Mouse (Mus musculus): ENCODE results near the gene Rps6kb2.
"Not testable (repeated sequence)": the region's sequence is repeated elsewhere in the genome, so short reads cannot be mapped to it uniquely, and the experiment has no call there.

Rps6kb2 gene

DNA sequence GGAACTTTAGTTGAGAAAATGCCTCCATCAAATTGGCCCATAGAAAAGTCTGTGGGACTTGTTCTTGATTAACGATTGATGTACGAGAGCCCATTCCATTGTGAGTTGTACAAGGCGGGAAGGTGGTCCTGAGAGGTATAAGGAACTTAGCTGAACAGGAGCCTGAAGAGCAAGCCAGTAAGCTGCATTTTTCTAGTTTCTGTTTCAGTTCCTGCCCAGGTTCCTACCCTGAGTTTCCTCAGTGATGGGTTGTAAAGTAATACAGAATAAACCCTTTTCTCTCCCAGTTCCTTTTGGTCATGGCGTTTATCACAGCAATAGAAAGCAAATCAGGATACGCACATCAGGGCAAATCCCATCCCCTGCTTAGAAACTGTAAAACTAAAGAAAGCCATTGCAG lies 25.2 kb downstream of the Rps6kb2 start:
- DNase-seq, result no peak

DNA sequence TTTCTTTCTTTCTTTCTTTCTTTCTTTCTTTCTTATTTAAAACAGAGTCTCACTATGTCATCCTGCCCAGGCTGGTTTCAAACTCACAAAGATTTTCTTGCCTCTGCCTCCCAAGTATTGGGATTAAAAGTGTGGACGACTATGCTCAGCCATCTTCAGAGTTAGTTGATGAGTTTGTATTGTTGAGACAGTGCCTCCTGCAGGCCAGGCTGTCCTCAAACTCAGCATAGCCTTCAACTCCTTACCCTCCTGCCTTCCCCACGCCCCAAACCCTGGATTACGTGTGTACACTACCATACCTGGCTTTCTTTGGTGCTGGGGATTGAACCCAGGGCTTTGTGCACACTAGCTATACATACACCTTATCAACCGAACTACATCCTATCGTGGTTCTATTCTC lies 26.7 kb downstream of the Rps6kb2 start:
- no peak for DNase-seq

DNA sequence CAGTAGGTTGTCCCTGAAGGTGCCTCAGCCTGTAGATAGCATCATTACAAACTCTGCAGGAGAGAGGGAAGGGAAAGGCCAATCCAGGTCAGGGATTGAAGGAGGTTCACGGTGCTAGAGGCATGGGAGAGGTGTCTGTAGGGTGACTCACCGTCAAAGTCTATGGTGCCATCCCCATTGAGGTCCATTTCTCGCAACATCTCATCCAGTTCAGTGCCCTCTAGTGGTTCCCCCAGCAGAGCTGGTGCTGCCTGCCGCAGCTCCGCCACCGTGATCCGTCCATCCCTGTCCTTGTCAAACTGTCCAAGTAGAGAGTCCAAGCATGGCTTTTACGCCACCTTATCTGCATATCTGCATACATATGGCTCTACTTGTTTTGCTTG lies 27.2 kb downstream of the Rps6kb2 start:
- not testable (repeated sequence) for DNase-seq

DNA sequence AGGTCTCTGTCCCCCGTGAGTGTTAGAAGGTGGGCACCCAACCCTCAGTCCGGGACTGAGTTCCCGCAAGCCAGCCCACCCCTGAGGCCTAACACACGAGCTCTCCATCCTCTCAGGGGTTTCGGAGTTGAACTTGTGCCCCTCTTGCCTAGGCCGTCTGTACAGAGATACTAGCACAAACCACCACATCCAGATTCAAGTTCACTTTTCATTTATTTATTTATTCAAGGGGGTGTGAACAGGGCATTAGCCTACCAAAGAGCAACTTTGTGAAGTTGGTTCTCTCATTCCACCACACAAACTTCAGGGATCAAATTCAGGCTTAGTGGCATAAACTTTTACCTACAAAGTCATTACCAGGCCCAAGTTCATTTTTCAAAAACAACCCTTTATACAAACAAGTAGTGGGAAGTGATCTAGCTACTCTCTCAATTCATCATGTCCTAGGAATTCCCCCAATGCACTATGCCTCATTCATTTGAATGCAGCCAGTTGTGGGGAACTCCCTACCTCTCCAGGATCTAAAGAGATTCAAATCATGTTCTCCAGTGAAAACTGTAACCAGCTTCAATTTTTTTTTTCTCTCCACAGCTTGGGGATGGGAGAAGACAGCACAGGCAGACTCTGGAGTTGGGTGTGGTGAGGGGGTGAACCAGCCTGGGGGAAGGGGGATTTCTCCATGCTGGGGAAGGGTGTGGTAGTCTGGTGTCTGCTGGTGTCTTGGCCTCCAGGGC lies 27.8 kb downstream of the Rps6kb2 start:
- not testable (repeated sequence) for DNase-seq

DNA sequence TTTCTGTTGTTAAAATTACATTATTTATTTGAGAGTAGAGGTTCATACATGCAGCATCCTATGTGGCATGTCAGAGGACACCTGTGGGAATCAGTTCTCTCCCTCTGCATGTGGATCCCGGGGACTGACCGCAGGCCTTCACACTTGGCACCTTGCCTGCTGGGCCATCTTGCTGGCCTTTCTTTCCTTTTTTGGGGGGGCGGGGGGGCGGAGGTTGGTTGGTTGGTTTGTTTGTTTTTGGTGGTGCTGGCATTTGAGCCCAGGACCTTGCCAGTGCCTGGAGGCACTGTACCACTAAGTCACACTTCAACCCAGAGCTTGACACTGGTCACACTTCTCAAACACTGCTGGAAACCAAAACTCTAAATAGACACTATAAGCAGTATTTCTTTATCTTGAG lies 28.8 kb downstream of the Rps6kb2 start:
- no peak for DNase-seq

DNA sequence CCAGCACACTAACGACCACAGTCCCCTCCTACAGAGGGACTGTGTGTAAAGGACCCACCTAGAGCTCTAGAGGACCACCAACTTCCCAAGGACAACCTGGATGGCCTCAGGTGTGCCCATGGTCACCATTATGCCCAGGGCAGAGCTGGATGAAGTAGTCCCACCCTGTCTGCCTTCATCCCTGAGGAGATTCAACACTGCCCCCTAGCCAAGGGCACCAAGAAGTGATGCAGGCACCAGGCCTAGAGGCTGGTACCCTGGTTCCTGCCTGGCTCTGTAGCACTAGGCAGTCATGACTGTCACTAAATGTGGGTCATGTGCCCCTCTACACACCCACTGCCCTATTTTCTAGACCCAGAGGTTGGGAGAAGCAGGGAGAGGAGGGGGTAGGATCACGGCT lies 31.4 kb downstream of the Rps6kb2 start:
- no peak for DNase-seq

DNA sequence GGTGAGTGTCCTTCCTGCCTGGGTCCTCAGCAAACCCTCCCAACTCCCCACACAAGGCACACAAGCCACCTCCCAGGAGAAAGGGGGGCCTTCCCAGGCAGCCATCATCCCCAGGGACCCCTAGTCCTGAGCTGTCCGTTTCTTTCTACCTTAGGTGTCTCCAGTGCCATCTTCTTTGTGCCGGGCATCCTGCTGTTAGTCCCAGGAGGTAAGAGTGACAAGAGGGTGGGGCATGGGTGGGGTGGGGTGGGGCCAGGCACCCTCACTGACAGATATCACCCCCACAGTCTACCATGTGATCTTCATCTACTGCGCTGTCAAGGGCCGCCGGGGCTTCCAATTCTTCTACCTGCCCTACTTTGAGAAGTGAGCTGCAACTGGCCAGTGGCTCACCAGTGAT lies 32.1 kb downstream of the Rps6kb2 start:
- DNase-seq, result no peak

DNA sequence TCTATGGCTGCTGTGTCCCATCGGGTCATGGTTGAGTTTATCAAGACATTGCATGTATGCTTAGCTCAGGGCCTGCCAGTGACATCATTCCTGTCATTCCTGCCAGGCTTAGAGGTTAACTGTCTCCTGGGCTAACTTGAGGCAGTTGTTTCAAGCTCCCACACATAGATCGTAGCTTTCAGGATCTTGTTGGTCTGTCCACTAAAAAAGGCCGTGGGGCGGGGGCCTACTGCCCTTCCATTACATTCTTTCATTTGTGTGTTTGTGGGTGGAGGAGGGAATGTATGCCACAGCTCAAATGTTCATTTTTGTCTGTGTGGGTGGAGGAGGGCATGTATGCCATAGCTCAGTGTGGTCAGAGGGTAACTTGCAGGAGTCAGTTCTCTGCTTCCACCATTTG lies 33.0 kb downstream of the Rps6kb2 start:
- no peak for DNase-seq

DNA sequence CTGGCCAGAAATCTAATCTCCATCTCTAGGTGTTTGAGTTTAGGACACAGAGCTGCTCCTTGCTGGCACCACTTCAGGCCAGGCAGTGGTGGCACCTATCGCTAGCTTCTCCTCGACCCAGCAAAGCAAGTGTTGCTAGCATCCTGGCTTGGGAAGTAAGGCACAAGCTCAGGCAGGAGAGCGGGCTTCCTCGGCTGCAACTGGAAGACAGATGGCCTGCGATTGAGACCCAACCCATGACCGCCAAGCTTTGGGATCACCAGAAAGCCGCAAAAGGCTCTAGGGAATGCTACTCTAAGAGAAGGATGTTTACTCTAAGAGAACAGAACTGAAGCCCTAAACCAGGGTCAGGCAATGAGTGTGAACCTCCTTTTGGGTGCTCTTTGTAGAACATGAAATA lies 33.7 kb downstream of the Rps6kb2 start:
- DNase-seq, result no peak

DNA sequence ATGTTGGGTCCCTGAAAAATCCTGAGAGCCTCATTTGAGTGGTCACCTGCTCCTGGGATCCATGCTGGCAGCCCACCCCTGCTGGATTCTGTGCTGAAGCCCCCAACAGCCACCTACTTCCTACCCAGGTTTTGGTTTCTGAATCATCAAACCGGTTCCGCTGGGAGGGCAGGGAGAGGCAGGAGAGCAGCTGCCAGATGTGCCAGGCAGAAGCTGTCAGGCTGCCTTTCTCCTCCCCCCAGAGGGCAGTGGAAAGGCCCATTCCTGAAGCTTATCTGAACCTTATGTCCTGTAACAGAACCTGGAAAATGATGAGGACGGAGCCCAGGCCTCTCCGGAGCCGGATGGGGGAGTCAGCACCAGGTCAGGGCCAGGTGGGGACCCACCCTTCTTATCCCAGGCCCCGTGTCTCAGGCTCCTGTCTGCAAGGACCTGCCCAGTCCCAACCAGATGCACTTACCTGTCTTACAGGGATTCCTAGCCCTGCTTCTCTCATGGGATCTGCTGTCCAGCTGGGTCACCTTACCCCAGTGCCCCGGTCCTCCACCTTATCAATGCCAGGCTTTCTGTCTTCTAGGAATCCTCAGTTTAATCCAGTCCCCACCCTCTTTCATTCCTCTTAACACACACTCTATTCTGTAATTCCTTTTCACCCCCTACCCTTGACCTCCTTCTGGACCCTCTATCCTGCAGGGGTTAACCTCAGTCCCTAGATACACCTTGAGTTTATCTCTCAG lies 36.2 kb downstream of the Rps6kb2 start:
- no peak for DNase-seq

DNA sequence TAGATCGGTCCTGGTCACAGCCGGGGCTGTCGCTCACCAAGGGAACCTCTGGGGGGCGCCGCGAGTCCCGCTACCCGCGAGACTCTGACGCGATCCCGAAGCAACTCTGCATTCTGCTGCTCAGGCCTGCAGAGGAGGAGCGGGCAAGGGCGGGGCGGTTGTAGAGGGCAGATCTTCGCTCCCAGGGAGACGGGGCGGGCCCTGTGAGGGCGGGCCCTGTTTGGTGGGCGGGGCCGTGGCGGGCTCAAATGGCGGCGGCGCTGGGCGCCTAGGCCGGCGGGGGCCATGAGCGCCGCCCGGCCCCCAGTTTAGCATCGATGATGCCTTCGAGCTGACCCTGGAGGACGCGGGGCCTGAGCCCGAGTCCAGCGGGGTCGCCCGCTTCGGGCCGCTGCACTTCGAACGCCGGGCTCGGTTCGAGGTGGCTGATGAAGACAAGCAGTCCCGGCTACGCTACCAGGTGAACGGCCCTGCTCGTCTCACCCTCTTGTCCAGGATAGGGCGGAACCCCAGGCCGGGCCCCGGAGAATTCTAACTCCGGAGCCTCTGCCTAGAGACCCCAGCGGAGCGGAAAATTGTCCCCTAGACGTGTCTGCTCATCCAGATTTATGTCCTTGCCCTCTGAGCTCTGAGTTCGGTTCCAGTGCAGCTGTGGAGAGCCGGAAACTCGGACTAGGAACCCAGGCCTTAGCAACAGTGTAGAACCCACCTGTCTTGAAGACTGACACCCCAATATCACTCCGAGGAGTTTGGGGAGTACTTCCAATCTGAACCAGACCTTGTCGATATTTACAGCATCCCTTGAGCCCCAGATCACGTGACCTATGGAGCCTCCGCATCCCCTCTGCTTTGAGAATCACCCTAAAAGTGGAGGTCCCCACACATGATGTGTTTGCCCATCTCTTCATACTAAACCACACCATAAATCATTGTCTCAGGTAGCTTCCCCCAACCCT lies 37.1 kb downstream of the Rps6kb2 start, which contains the start of gene Aip:
TSS of gene Aip (minus strand) at position 118 of the 956 bp plus-strand sequence.
- peak; percentile 100 for DNase-seq

DNA sequence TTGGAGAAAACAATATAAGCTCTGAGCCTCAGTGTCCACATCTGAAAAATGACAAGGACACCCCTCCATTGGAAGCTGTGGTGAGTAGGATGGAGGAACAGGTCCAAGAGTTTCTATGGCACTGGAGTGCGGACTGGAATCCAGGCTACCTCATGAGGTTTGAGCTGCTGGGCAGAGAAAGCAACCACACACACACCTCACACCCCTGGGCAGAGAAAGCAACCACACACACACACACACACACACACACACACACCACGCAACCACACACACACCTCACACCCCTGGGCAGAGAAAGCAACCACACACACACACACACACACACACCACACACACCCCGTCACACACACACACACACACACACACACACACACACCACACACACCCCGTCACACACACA lies 37.9 kb downstream of the Rps6kb2 start:
- DNase-seq, result peak; percentile 45

DNA sequence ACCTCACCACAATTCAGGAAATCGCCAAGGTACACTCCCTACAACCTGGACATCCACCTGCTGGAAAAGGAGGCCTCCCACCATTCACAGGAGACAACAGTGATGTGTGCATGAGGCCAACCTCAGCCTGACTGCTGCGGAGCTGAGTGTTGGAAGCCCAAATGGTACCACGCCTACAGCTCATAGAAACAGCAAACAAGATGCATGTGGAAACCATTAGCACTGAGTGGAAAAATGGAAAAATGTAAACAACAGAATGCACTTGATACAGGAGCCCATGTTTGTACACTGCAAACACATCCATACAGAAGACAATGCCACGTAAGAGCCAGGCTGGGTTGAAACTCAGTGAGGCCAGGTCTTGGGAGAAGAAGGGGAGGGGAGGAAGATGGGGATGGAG lies 38.7 kb downstream of the Rps6kb2 start:
- DNase-seq, result no peak

DNA sequence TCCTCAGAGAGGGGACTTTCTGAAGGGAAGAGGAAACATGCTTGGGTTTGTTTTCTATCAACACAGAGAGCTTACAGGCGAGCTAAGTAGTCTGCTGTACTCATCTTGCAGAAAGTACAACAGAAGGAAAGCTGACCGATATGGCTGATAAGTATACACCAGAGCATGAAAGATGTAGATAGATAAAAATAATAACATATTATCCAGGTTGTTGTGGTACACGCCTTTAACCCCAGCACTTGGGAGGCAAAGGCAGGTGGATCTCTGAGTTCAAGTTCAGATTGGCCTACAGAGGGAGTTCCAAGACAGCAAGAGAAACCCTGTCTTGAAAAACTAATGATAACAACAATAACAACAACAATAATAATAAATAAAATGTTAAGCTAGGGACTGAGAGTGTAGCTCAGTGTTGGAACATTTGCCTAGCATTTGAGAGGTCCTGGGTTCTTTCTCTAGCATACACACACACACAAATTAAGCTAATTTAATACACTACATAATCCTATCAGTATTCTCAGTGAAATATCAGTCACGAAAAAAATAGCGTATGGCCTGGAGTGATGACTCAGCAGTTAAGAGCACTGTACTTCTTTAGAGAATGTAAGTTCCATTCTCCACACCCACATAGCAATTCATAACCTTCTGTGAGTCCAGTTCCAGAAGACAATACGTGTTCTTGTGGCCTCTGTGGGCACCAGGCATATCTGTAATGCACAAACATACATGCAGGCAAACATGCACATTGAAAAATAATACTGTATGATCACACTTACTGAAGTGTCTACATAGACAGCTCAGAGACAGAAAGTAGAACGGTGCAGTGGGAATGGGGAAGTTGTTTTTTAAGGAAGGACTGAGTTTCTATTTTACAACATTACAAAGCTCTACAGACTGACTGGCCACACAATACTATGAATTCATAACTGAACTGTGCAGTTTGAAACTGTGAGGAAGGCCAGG lies 40.5 kb downstream of the Rps6kb2 start:
- DNase-seq, result no peak

DNA sequence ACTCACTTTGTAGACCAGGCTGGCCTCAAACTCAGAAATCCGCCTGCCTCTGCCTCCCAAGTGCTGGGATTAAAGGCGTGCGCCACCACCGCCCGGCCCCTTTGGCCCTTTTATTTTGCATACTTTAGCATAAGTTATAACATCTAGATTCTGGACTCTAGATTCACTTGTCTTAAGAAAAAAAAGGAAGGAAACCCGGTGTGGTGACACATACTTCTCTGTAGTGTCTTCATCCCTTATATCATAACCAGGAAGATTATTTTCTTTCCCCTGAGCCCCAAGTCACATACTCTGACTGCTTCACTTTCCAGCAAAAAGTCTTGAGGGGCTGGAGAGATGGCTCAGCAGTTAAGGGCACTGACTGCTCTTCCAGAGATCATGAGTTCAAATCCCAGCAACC lies 41.3 kb downstream of the Rps6kb2 start:
- not testable (repeated sequence) for DNase-seq

DNA sequence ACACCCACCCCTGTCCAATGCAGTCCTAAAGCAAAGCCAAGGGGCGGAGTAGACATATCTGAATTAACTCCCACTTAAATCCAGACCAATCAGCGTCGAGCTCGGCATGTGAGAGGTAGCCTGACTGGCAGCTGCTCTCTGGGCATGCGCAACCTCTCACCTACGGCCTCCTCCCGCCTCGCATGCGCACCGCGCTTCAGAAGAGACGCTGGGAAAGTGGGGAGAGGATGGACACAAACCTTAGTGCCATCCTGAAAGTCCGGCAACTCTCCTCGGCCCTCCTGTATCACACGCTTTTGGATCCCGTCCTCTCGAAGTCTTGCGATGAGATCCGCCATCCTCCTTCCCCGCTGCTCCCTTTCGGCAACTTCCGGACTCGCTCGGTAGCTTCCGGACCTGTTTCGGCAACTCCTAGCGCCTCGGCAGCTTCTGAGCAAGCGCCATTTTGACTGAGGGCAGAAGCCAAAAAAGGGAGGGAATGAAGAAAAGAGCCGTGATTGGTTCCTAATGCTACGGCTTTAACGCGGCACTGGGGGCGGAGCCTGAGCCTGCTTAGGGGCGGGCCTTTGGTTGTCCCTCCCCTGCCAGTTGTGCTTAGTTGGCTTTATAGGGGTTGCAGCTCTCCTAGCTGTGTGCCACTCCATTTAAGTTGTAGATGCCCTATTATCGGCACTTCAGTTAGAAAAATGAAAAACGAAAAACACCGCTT lies 41.9 kb downstream of the Rps6kb2 start:
- peak; percentile 100 for DNase-seq

DNA sequence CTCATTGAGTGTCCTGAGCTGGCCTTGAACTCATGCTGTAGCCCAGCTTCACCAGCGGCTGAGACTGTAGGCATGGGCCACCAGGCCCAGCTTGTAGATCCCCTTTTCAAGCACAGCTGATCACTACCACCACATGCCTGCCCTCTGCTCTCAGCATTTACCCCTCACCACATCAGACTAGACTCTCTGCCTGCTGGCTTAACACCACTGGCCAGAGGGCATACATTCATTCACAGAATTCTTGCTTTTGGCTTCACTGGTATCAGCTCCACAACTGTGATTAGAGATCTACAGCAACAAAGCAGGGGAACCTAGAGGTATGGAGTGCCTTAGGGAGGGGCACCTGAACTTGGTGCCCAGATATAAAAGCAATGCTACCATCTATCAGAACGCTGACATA lies 42.7 kb downstream of the Rps6kb2 start:
- no peak for DNase-seq

DNA sequence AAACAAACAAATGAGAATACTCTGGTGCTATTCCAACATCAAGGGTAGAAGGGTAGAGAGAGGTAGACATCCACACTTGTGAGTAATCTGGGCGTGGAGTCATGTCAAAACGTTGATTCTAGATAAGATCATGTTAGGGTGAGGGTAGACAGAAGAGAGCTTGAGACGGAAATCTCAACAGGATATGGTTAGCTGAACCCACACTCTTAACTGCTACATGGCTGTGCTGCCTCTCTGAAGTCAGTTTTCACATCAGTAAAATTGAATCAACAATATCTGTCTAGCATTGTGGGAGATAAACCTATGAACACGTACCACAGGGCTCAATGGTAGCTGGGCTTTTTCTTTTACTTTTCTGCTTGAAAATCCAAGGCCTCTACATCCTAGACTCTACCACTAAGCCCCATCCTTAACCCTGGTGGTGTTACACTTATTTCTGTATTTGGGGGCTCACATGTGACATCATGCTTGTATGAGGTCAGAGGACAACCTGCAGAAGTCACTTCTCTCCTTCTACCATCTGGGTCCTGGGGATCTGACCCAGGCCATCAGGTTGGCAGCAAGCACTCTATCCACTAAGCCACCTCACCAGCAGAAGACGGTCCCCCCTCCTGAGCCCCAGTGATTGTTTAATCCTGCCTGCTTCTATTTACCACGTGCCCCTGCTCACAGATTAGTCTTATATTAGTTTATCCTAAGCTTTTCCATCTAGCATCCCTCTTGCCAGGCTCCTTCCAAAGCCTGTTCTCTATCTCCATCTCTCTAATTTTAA lies 43.3 kb downstream of the Rps6kb2 start:
- no peak for DNase-seq

DNA sequence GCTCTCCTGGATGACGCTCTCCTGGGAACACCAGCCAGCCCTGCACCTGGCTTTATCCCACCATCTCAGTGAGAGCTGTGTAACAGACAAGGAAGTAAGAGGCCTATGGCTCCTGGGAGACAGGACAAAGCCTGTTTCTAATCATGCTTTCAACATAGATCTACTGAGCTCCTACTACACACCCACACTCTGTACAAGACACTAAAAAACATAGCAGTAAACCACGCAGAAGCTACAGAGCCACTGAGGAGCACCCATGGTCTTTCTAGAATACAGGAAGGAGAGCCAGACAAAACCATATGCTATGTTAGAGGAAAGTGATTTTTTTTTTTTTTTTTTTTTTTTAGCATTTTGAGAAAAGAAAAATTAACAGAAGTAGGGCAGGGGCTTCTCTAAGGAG lies 44.8 kb downstream of the Rps6kb2 start:
- no peak for DNase-seq

DNA sequence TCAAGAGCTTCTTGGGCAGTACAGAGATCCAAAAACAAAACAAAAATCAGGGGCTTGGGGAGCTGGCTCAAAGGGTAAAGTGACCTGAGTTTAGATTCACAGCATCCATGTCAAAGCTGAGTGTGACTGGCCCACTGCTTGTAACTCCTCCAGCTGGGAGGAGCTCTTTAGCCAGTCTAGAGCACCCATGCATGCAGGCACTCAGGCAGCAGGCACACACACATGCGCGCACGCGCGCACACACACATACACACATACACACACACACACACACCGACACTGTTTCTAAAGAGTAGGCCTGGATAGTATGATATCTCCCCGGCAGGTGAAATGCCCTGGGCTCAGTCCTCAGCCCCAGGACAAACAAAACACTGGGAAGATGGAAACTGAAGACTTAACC lies 46.1 kb downstream of the Rps6kb2 start:
- DNase-seq, result no peak

DNA sequence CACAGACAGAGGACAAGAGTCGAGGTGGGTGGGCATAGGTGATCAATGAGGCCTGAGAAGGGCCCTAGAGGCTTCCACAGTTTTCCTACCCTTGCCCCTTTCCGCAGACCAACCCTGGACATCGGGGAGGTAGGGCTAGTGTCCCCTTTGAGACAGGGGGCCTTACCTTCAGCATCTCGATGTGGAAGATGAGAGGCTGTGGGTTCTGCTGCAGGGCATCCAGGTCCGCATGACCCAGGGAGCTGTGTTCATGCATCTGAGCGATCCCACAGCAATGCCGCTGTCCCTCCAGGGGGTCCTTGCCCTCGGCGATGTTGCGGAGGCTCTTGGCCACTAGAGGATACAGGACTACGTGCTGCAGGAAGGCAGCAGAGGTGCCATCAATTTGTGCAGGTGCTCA lies 47.3 kb downstream of the Rps6kb2 start:
- no peak for DNase-seq
